Mouse (Mus musculus): Measurements from ENCODE around the gene Apopt1. TPM values are rescaled to one million over a fixed set of nuclear protein-coding genes. Genes with fewer than 3 reads are reported as not detected.
A peak's percentile ranks its signal among the peaks of the same experiment; 100 is the strongest.

Apopt1 gene
- polyA plus RNA-seq, 1 experiment from 2014 or later: 41.8 TPM

- no peaks in the 10 kb centered on the region for H3K9me3 ChIP-seq (ENCODE audit: control insufficient read depth, low read length)
- TF ChIP-seq CTCF (IDR thresholded peaks at IDR 0.05; ENCODE audit: low read depth): peak; percentile 77
- TF ChIP-seq EP300 (optimal IDR thresholded peaks at IDR 0.05): no peak
- ATAC-seq (ENCODE audit: low FRiP score, low TSS enrichment): no peak
- no peaks in the 10 kb centered on the region for H3K27me3 ChIP-seq (ENCODE audit: control insufficient read depth, insufficient read depth, low read length)
- WGBS: 15% methylated on average over 3 of the region's 3 CpGs
- H3K9ac ChIP-seq (ENCODE audit: low read length): no peak overlapping the region
- no peak overlapping the region for H3K27ac ChIP-seq (replicated peaks)
- H3K4me2 ChIP-seq (replicated peaks; ENCODE audit: low read depth): no peak overlapping the region
- H3K36me3 ChIP-seq (ENCODE audit: control insufficient read depth, insufficient read depth, low read length): no peaks in the 10 kb centered on the region
- no peak overlapping the region for H3K4me3 ChIP-seq (ENCODE audit: low read depth, low read length)
- H3K4me1 ChIP-seq (replicated peaks; ENCODE audit: control insufficient read depth, insufficient read depth): no peaks in the 10 kb centered on the region
- DNase-seq (ENCODE audit: low spot score): peak; percentile 39
These were observed 25.7 kb downstream of the Apopt1 start for GRCm38 (mm10) chr12:111738754-111739153.

- no peaks in the 10 kb centered on the region for H3K27me3 ChIP-seq (ENCODE audit: control insufficient read depth, insufficient read depth, low read length)
- DNase-seq (ENCODE audit: low spot score) (no peak), ATAC-seq (ENCODE audit: low FRiP score, low TSS enrichment) (no peak)
- no peaks in the 10 kb centered on the region for H3K36me3 ChIP-seq (ENCODE audit: control insufficient read depth, insufficient read depth, low read length)
- no peak overlapping the region for H3K4me3 ChIP-seq (ENCODE audit: low read depth, low read length)
- no peak overlapping the region for H3K27ac ChIP-seq (replicated peaks)
- 78% methylated on average over 8 of the region's 8 CpGs for WGBS
- no peaks in the 10 kb centered on the region for H3K4me1 ChIP-seq (replicated peaks; ENCODE audit: control insufficient read depth, insufficient read depth)
- H3K4me2 ChIP-seq (replicated peaks; ENCODE audit: low read depth): no peak overlapping the region
- no peak overlapping the region for H3K9ac ChIP-seq (ENCODE audit: low read length)
- H3K9me3 ChIP-seq (ENCODE audit: control insufficient read depth, low read length): no peaks in the 10 kb centered on the region
- no peak for TF ChIP-seq EP300 (optimal IDR thresholded peaks at IDR 0.05)
- no peak for TF ChIP-seq CTCF (IDR thresholded peaks at IDR 0.05; ENCODE audit: low read depth)
These were observed 28.3 kb downstream of the Apopt1 start for GRCm38 (mm10) chr12:111741338-111741737.

- no peaks in the 10 kb centered on the region for H3K36me3 ChIP-seq (ENCODE audit: control insufficient read depth, insufficient read depth, low read length)
- WGBS: 35% methylated on average over 2 of the region's 2 CpGs
- no peak for TF ChIP-seq CTCF (IDR thresholded peaks at IDR 0.05; ENCODE audit: low read depth)
- no peak for TF ChIP-seq EP300 (optimal IDR thresholded peaks at IDR 0.05)
- H3K9ac ChIP-seq (ENCODE audit: low read length): no peak overlapping the region
- H3K27ac ChIP-seq (replicated peaks): peak overlapping the region; percentile 74
- no peaks in the 10 kb centered on the region for H3K27me3 ChIP-seq (ENCODE audit: control insufficient read depth, insufficient read depth, low read length)
- ATAC-seq (ENCODE audit: low FRiP score, low TSS enrichment): peak; percentile 84
- 0 out of 2 replicates have a peak overlapping the region, but pooled peaks have one; percentile 12 for H3K4me2 ChIP-seq (replicated peaks; ENCODE audit: low read depth)
- H3K4me3 ChIP-seq (ENCODE audit: low read depth, low read length): no peak overlapping the region
- DNase-seq (ENCODE audit: low spot score): no peak
- H3K9me3 ChIP-seq (ENCODE audit: control insufficient read depth, low read length): no peaks in the 10 kb centered on the region
- H3K4me1 ChIP-seq (replicated peaks; ENCODE audit: control insufficient read depth, insufficient read depth): 0 out of 2 replicates have a peak, but pooled peaks cover 3% of the 10 kb centered on the region
These were observed 30.4 kb downstream of the Apopt1 start for GRCm38 (mm10) chr12:111743419-111743818.

- no peaks in the 10 kb centered on the region for H3K36me3 ChIP-seq (ENCODE audit: control insufficient read depth, insufficient read depth, low read length)
- no peaks in the 10 kb centered on the region for H3K27me3 ChIP-seq (ENCODE audit: control insufficient read depth, insufficient read depth, low read length)
- no peaks in the 10 kb centered on the region for H3K9me3 ChIP-seq (ENCODE audit: control insufficient read depth, low read length)
- H3K4me3 ChIP-seq (ENCODE audit: low read depth, low read length): no peak overlapping the region
- H3K4me1 ChIP-seq (replicated peaks; ENCODE audit: control insufficient read depth, insufficient read depth): 0 out of 2 replicates have a peak, but pooled peaks cover 3% of the 10 kb centered on the region
- ATAC-seq (ENCODE audit: low FRiP score, low TSS enrichment) (peak; percentile 53; the same call in 1 of the 2 replicates), DNase-seq (ENCODE audit: low spot score) (no peak)
- peak overlapping the region; percentile 38; the same call in 1 of the 2 replicates for H3K9ac ChIP-seq (ENCODE audit: low read length)
- H3K4me2 ChIP-seq (replicated peaks; ENCODE audit: low read depth): peak overlapping the region; percentile 12; the same call in 1 of the 2 replicates
- H3K27ac ChIP-seq (replicated peaks): peak overlapping the region; percentile 74
- 50% methylated on average over 11 of the region's 11 CpGs for whole genome bisulfite sequencing
- no peak for TF ChIP-seq CTCF (IDR thresholded peaks at IDR 0.05; ENCODE audit: low read depth)
- no peak for TF ChIP-seq EP300 (optimal IDR thresholded peaks at IDR 0.05)
These were observed 30.9 kb downstream of the Apopt1 start for GRCm38 (mm10) chr12:111743981-111744423.

GRCm38 (mm10) chr12:111745274-111745673 is 32.2 kb downstream of the Apopt1 start:
- no peaks in the 10 kb centered on the region for H3K36me3 ChIP-seq (ENCODE audit: control insufficient read depth, insufficient read depth, low read length)
- no peak overlapping the region for H3K9ac ChIP-seq (ENCODE audit: low read length)
- TF ChIP-seq EP300 (optimal IDR thresholded peaks at IDR 0.05): no peak
- no peak for TF ChIP-seq CTCF (IDR thresholded peaks at IDR 0.05; ENCODE audit: low read depth)
- no peak for ATAC-seq (ENCODE audit: low FRiP score, low TSS enrichment)
- H3K4me1 ChIP-seq (replicated peaks; ENCODE audit: control insufficient read depth, insufficient read depth): 0 out of 2 replicates have a peak, but pooled peaks cover 3% of the 10 kb centered on the region
- WGBS: 77% methylated on average over 6 of the region's 6 CpGs
- DNase-seq (ENCODE audit: low spot score): no peak
- H3K9me3 ChIP-seq (ENCODE audit: control insufficient read depth, low read length): no peaks in the 10 kb centered on the region
- H3K27ac ChIP-seq (replicated peaks): peak overlapping the region; percentile 56; the same call in 1 of the 2 replicates
- no peak overlapping the region for H3K4me2 ChIP-seq (replicated peaks; ENCODE audit: low read depth)
- no peak overlapping the region for H3K4me3 ChIP-seq (ENCODE audit: low read depth, low read length)
- H3K27me3 ChIP-seq (ENCODE audit: control insufficient read depth, insufficient read depth, low read length): no peaks in the 10 kb centered on the region

GRCm38 (mm10) chr12:111746091-111746490 is 33.0 kb downstream of the Apopt1 start:
- WGBS: 20% methylated on average over 5 of the region's 5 CpGs
- peak; percentile 67 for DNase-seq (ENCODE audit: low spot score)
- Histone ChIP-seq H3K36me3 (ENCODE audit: control insufficient read depth, insufficient read depth, low read length) (no peaks in the 10 kb centered on the region), H3K27me3 (ENCODE audit: control insufficient read depth, insufficient read depth, low read length) (no peaks in the 10 kb centered on the region), H3K4me3 (ENCODE audit: low read depth, low read length) (no peak overlapping the region), H3K27ac (replicated peaks) (peak overlapping the region; percentile 56), H3K9me3 (ENCODE audit: control insufficient read depth, low read length) (no peaks in the 10 kb centered on the region), H3K9ac (ENCODE audit: low read length) (no peak overlapping the region), H3K4me2 (replicated peaks; ENCODE audit: low read depth) (no peak overlapping the region), H3K4me1 (replicated peaks; ENCODE audit: control insufficient read depth, insufficient read depth) (0 out of 2 replicates have a peak, but pooled peaks cover 3% of the 10 kb centered on the region)
- ATAC-seq (ENCODE audit: low FRiP score, low TSS enrichment): peak; percentile 79
- TF ChIP-seq CTCF (IDR thresholded peaks at IDR 0.05; ENCODE audit: low read depth): no peak
- TF ChIP-seq EP300 (optimal IDR thresholded peaks at IDR 0.05): no peak

All from stomach, postnatal 0 days (tissue).